Mouse (Mus musculus): ENCODE results near the gene Nop14. TPM values are rescaled to one million over a fixed set of nuclear protein-coding genes. Genes with fewer than 3 reads are reported as not detected.

The Nop14 gene
- polyA plus RNA-seq, 1 experiment from 2014 or later, result 30.4 TPM

GRCm38 (mm10) chr5:34635665-34636192 is 24.2 kb downstream of the Nop14 start:
- no peak for ATAC-seq (ENCODE audit: low FRiP score, low TSS enrichment)
- Histone ChIP-seq H3K9ac (ENCODE audit: low read depth, low read length) (peak overlapping the region; percentile 68; the same call in 1 of the 2 replicates), H3K4me2 (replicated peaks; ENCODE audit: low read depth, low read length) (peak overlapping the region; percentile 97), H3K4me1 (ENCODE audit: control insufficient read depth, insufficient read depth, low read length) (peaks cover 4% of the 10 kb centered on the region; the same call in 1 of the 2 replicates), H3K9me3 (ENCODE audit: control insufficient read depth, low read length) (no peaks in the 10 kb centered on the region), H3K27me3 (ENCODE audit: control insufficient read depth, insufficient read depth, low read length) (no peaks in the 10 kb centered on the region), H3K27ac (ENCODE audit: low read depth, low read length) (no peak overlapping the region), H3K4me3 (ENCODE audit: low read length) (peak overlapping the region; percentile 70), H3K36me3 (ENCODE audit: control insufficient read depth, insufficient read depth, low read length) (peaks cover 72% of the 10 kb centered on the region)
- 65% methylated on average over 10 of the region's 10 CpGs for WGBS

- H3K4me1 ChIP-seq (ENCODE audit: control insufficient read depth, insufficient read depth, low read length), result peaks cover 4% of the 10 kb centered on the region; the same call in 1 of the 2 replicates
- ATAC-seq (ENCODE audit: low FRiP score, low TSS enrichment), result no peak
- H3K36me3 ChIP-seq (ENCODE audit: control insufficient read depth, insufficient read depth, low read length), result peaks cover 72% of the 10 kb centered on the region
- no peak overlapping the region for H3K27ac ChIP-seq (ENCODE audit: low read depth, low read length)
- H3K9ac ChIP-seq (ENCODE audit: low read depth, low read length), result no peak overlapping the region
- no peak overlapping the region for H3K4me2 ChIP-seq (replicated peaks; ENCODE audit: low read depth, low read length)
- no peak overlapping the region for H3K4me3 ChIP-seq (ENCODE audit: low read length)
- WGBS, result 92% methylated on average over 13 of the region's 13 CpGs
- H3K27me3 ChIP-seq (ENCODE audit: control insufficient read depth, insufficient read depth, low read length), result no peaks in the 10 kb centered on the region
- no peaks in the 10 kb centered on the region for H3K9me3 ChIP-seq (ENCODE audit: control insufficient read depth, low read length)
Observed at GRCm38 (mm10) chr5:34634746-34635400, 25.1 kb downstream of the Nop14 start.

DNA sequence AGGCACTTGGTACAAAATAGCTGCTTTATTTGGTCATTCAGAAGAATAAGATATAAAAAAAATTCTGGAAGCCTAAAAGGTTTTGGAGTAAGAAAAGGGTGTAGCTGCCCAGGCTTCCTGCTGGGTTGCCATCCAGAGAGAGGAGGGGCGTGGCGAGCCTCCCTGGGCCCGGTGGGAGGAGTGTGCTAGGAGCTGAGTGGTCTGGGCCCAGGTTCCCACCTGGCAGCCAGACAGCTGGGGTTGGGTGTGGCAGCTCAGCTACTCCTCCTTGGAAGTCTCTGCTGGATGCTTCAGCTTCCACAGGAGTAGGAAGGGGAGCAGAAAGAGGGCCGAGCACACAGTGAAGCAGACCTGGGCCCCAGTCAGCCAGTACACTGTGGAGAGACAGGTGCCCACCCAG is 26.3 kb downstream of the Nop14 start:
- no peaks in the 10 kb centered on the region for H3K27me3 ChIP-seq (ENCODE audit: control insufficient read depth, insufficient read depth, low read length)
- no peaks in the 10 kb centered on the region for H3K9me3 ChIP-seq (ENCODE audit: control insufficient read depth, low read length)
- peaks cover 72% of the 10 kb centered on the region for H3K36me3 ChIP-seq (ENCODE audit: control insufficient read depth, insufficient read depth, low read length)
- no peak overlapping the region for H3K27ac ChIP-seq (ENCODE audit: low read depth, low read length)
- peaks cover 4% of the 10 kb centered on the region; the same call in 1 of the 2 replicates for H3K4me1 ChIP-seq (ENCODE audit: control insufficient read depth, insufficient read depth, low read length)
- no peak overlapping the region for H3K4me3 ChIP-seq (ENCODE audit: low read length)
- no peak overlapping the region for H3K9ac ChIP-seq (ENCODE audit: low read depth, low read length)
- ATAC-seq (ENCODE audit: low FRiP score, low TSS enrichment), result no peak
- WGBS, result 81% methylated on average over 4 of the region's 4 CpGs
- H3K4me2 ChIP-seq (replicated peaks; ENCODE audit: low read depth, low read length), result no peak overlapping the region

- Histone ChIP-seq H3K4me2 (replicated peaks; ENCODE audit: low read depth, low read length) (no peak overlapping the region), H3K4me1 (ENCODE audit: control insufficient read depth, insufficient read depth, low read length) (peaks cover 4% of the 10 kb centered on the region; the same call in 1 of the 2 replicates), H3K27me3 (ENCODE audit: control insufficient read depth, insufficient read depth, low read length) (no peaks in the 10 kb centered on the region), H3K36me3 (ENCODE audit: control insufficient read depth, insufficient read depth, low read length) (peaks cover 71% of the 10 kb centered on the region), H3K27ac (ENCODE audit: low read depth, low read length) (no peak overlapping the region), H3K9ac (ENCODE audit: low read depth, low read length) (no peak overlapping the region), H3K4me3 (ENCODE audit: low read length) (no peak overlapping the region), H3K9me3 (ENCODE audit: control insufficient read depth, low read length) (no peaks in the 10 kb centered on the region)
- WGBS, result 87% methylated on average over 2 of the region's 2 CpGs
- no peak for ATAC-seq (ENCODE audit: low FRiP score, low TSS enrichment)
Observed at GRCm38 (mm10) chr5:34632996-34633395, 27.0 kb downstream of the Nop14 start.

DNA sequence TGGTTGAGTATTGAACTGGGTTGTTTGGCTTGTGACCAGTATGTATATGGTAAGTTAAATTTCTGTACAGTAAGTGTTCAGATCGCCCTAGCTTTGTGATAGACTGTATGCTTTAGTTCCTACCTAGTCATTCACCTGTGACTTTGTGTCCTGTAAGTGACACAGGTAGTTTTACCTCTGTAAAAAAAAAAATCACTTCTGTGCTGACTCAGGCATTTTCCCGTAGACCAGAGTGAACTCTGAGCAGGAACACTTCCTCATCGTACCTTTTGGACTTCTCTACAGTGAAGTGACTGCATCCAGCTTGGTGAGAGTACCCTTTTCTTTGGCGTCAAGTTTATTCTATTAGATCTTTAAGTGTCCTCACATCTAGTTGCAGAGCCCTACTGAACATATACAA is 50.0 kb downstream of the Nop14 start:
- no peak overlapping the region for H3K27ac ChIP-seq (ENCODE audit: low read depth, low read length)
- H3K4me2 ChIP-seq (replicated peaks; ENCODE audit: low read depth, low read length), result no peak overlapping the region
- H3K36me3 ChIP-seq (ENCODE audit: control insufficient read depth, insufficient read depth, low read length), result peaks cover 77% of the 10 kb centered on the region
- H3K9ac ChIP-seq (ENCODE audit: low read depth, low read length), result no peak overlapping the region
- H3K4me3 ChIP-seq (ENCODE audit: low read length), result no peak overlapping the region
- no peaks in the 10 kb centered on the region for H3K27me3 ChIP-seq (ENCODE audit: control insufficient read depth, insufficient read depth, low read length)
- H3K4me1 ChIP-seq (ENCODE audit: control insufficient read depth, insufficient read depth, low read length), result no peaks in the 10 kb centered on the region
- WGBS, result 91% methylated on average over 4 of the region's 4 CpGs
- ATAC-seq (ENCODE audit: low FRiP score, low TSS enrichment), result no peak
- H3K9me3 ChIP-seq (ENCODE audit: control insufficient read depth, low read length), result no peaks in the 10 kb centered on the region

DNA sequence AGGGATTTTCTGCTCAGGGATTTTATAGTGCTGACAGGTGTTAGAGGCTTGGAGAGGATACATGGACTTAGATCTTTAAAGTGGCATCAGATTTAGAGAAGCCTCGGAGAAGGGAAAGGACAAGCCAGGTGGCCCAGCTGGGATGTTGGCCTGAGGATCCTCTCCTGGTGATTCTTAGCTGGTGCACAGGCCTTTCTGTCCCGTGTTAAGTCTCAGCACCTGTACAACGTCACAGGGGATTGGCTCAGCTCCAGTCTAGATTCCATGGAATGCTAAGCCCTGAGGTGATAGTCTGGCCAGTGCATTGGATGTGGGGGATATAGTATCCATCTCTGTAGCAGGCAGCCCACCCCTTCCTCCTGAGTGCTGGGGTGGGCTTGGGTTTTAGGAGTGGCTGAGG is 51.7 kb downstream of the Nop14 start:
- WGBS, result 90% methylated on average over 3 of the region's 3 CpGs
- ATAC-seq (ENCODE audit: low FRiP score, low TSS enrichment), result no peak
- Histone ChIP-seq H3K36me3 (ENCODE audit: control insufficient read depth, insufficient read depth, low read length) (peaks cover 68% of the 10 kb centered on the region), H3K4me3 (ENCODE audit: low read length) (no peak overlapping the region), H3K27ac (ENCODE audit: low read depth, low read length) (no peak overlapping the region), H3K9me3 (ENCODE audit: control insufficient read depth, low read length) (no peaks in the 10 kb centered on the region), H3K27me3 (ENCODE audit: control insufficient read depth, insufficient read depth, low read length) (no peaks in the 10 kb centered on the region), H3K4me2 (replicated peaks; ENCODE audit: low read depth, low read length) (no peak overlapping the region), H3K4me1 (ENCODE audit: control insufficient read depth, insufficient read depth, low read length) (no peaks in the 10 kb centered on the region), H3K9ac (ENCODE audit: low read depth, low read length) (no peak overlapping the region)

DNA sequence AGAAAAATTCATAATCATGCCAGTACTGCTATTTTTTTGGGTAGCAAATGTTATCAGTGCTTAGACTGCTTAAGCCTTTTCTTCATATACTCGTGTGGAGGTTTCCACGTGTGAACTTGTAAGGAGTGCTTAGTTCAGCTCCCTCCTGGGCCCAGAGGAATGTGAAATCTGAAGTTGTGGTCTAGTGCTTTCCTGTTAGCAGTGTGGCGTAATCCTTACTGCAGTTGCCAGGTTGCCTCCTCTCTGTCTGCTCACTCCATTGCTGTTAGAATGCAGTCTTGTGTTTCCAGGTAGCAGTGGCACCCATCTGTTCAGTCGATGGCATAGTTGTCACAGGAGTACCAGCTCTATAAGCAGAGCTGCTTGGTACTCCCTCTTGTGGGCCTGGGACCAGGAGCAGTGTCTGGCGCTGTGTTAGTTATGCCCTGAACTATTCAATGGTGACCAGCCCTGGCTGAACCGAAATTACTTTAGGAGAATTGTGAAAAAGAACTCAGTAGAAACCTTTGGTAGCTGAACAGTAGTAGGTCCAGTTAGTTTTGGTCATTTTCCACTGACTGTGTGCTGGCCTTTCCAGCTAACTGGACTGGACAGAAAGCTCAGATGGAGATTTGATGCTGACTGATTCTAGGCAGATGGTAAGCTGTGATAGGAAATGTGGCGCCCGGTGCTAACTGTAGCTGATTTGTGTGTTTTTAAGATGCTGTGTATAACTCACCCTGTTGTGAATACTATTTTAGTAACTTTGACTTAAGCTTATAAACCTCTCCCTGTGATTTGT is 52.7 kb downstream of the Nop14 start:
- Histone ChIP-seq H3K27me3 (ENCODE audit: control insufficient read depth, insufficient read depth, low read length) (no peaks in the 10 kb centered on the region), H3K9ac (ENCODE audit: low read depth, low read length) (no peak overlapping the region), H3K36me3 (ENCODE audit: control insufficient read depth, insufficient read depth, low read length) (peaks cover 65% of the 10 kb centered on the region), H3K9me3 (ENCODE audit: control insufficient read depth, low read length) (no peaks in the 10 kb centered on the region), H3K27ac (ENCODE audit: low read depth, low read length) (no peak overlapping the region), H3K4me2 (replicated peaks; ENCODE audit: low read depth, low read length) (no peak overlapping the region), H3K4me3 (ENCODE audit: low read length) (no peak overlapping the region), H3K4me1 (ENCODE audit: control insufficient read depth, insufficient read depth, low read length) (no peaks in the 10 kb centered on the region)
- 86% methylated on average over 8 of the region's 8 CpGs for WGBS
- ATAC-seq (ENCODE audit: low FRiP score, low TSS enrichment), result no peak

- ATAC-seq (ENCODE audit: low FRiP score, low TSS enrichment), result no peak
- Histone ChIP-seq H3K4me3 (ENCODE audit: low read length) (no peak overlapping the region), H3K27ac (ENCODE audit: low read depth, low read length) (no peak overlapping the region), H3K27me3 (ENCODE audit: control insufficient read depth, insufficient read depth, low read length) (no peaks in the 10 kb centered on the region), H3K9me3 (ENCODE audit: control insufficient read depth, low read length) (no peaks in the 10 kb centered on the region), H3K4me1 (ENCODE audit: control insufficient read depth, insufficient read depth, low read length) (no peaks in the 10 kb centered on the region), H3K9ac (ENCODE audit: low read depth, low read length) (no peak overlapping the region), H3K36me3 (ENCODE audit: control insufficient read depth, insufficient read depth, low read length) (peaks cover 59% of the 10 kb centered on the region), H3K4me2 (replicated peaks; ENCODE audit: low read depth, low read length) (no peak overlapping the region)
- 92% methylated on average over 5 of the region's 5 CpGs for WGBS
Observed at GRCm38 (mm10) chr5:34604576-34604975, 55.4 kb downstream of the Nop14 start.

- ATAC-seq (ENCODE audit: low FRiP score, low TSS enrichment), result no peak
- H3K27me3 ChIP-seq (ENCODE audit: control insufficient read depth, insufficient read depth, low read length), result no peaks in the 10 kb centered on the region
- H3K27ac ChIP-seq (ENCODE audit: low read depth, low read length), result no peak overlapping the region
- H3K4me2 ChIP-seq (replicated peaks; ENCODE audit: low read depth, low read length), result no peak overlapping the region
- H3K36me3 ChIP-seq (ENCODE audit: control insufficient read depth, insufficient read depth, low read length), result peaks cover 11% of the 10 kb centered on the region
- H3K9ac ChIP-seq (ENCODE audit: low read depth, low read length), result no peak overlapping the region
- no peaks in the 10 kb centered on the region for H3K4me1 ChIP-seq (ENCODE audit: control insufficient read depth, insufficient read depth, low read length)
- WGBS, result 94% methylated on average over 9 of the region's 9 CpGs
- H3K4me3 ChIP-seq (ENCODE audit: low read length), result no peak overlapping the region
- H3K9me3 ChIP-seq (ENCODE audit: control insufficient read depth, low read length), result no peaks in the 10 kb centered on the region
Observed at GRCm38 (mm10) chr5:34593202-34593727, 66.7 kb downstream of the Nop14 start.

Data from kidney, embryonic 14.5 days (tissue).